Mouse (Mus musculus) brain, embryonic 14.5 days (tissue): ENCODE data around the gene Mbnl1. TPM values are rescaled to one million over a fixed set of nuclear protein-coding genes. Genes with fewer than 3 reads are reported as not detected.

ENCODE experiments used
- DNase-seq: peaks from one replicate; pipeline ENCODE4 v3.0.0-alpha.2; 2011; ENCODE audit warnings: low read depth
- CTCF ChIP-seq: fragments of 200-500 bp; IDR thresholded peaks from 2 replicates; pipeline ENCODE4 v1.5.1; 2012; ENCODE audit warnings: inconsistent platforms, mild to moderate bottlenecking, moderate library complexity, borderline replicate concordance; ENCODE audit not compliant: insufficient read depth, insufficient read length; ENCODE audit errors: extremely low read depth
- POLR2A ChIP-seq: fragments of 200-500 bp; IDR thresholded peaks from 2 replicates; pipeline ENCODE4 v1.6.1; 2012; ENCODE audit warnings: mild to moderate bottlenecking, inconsistent platforms, borderline replicate concordance; ENCODE audit not compliant: poor library complexity, insufficient read depth, insufficient read length, severe bottlenecking; ENCODE audit errors: extremely low read depth
- polyA plus RNA-seq: library from polyadenylated mRNA; depleted of rRNA; stranded (reverse); fragments of >200 nt; gene quantifications from 2 replicates; pipeline ENCODE4 v1.2.3, GENCODE M21; 2012

The Mbnl1 gene
- polyA plus RNA-seq, 1 experiment, result 25.3 TPM

- DNase-seq, result no peak
- TF ChIP-seq POLR2A (no peak), CTCF (no peak)
Measured at GRCm38 (mm10) chr3:60632796-60633466, 160.3 kb downstream of the Mbnl1 start.

GRCm38 (mm10) chr3:60638530-60638929, 165.9 kb downstream of the Mbnl1 start:
- TF ChIP-seq POLR2A (no peak), CTCF (no peak)
- no peak for DNase-seq

GRCm38 (mm10) chr3:60639135-60639534, 166.5 kb downstream of the Mbnl1 start:
- DNase-seq, result peak; percentile 33
- TF ChIP-seq CTCF (no peak), POLR2A (no peak)

- DNase-seq, result no peak
Measured at GRCm38 (mm10) chr3:60642227-60642626, 169.6 kb downstream of the Mbnl1 start.

GRCm38 (mm10) chr3:60645531-60645930, 172.9 kb downstream of the Mbnl1 start:
- TF ChIP-seq POLR2A (no peak), CTCF (no peak)
- DNase-seq, result no peak

More at GRCm38 (mm10) chr3:60642227-60642626, 169.6 kb downstream of the Mbnl1 start:
- TF ChIP-seq POLR2A, result no peak
- no peak for TF ChIP-seq CTCF

GRCm38 (mm10) chr3:60648293-60648692, 175.7 kb downstream of the Mbnl1 start:
- TF ChIP-seq CTCF (no peak), POLR2A (no peak)
- no peak for DNase-seq

- no peak for TF ChIP-seq POLR2A
- no peak for TF ChIP-seq CTCF
- no peak for DNase-seq
Measured at GRCm38 (mm10) chr3:60660762-60661161, 188.1 kb downstream of the Mbnl1 start.
